Mouse (Mus musculus): ENCODE results near the gene Mitd1.

Mitd1 gene

DNA sequence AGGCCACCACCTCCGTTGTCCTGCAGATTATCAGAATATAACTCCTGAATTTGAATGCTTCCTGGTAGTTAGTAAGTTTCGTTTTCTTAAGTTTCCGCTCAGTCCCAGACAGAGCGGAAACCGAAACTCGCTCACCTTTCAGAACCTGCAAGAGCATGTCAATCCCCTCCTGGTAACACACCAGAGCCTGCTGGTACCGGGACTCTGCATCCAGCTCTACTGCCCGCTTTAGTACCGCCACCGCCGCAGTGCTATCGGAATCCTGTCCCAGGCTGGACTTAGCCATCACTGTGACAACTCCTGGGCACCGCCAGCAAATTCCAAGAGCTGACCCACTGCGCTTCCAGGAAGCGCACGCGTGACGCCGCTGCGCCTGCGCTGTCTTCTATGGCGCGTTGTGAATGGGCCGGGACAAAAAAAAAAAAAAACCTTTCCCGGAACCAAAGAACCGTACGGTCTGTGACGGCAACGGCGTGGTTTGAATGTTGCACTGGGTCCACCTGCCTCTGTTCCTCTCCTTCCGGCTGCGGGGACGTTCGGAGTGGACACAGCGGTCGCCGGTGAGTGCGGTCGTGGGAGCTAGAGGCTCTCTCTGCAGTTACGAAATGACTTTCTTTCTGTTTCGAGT lies at the start of gene Mitd1, which contains the start of gene Mrpl30:
Gene Mitd1, minus strand, starts transcription at position 387 of the 628 bp plus-strand sequence.
Gene Mrpl30, plus strand, starts transcription at position 453 of the 628 bp plus-strand sequence.
- DNase-seq (ENCODE audit: low spot score) = peak; percentile 74

DNA sequence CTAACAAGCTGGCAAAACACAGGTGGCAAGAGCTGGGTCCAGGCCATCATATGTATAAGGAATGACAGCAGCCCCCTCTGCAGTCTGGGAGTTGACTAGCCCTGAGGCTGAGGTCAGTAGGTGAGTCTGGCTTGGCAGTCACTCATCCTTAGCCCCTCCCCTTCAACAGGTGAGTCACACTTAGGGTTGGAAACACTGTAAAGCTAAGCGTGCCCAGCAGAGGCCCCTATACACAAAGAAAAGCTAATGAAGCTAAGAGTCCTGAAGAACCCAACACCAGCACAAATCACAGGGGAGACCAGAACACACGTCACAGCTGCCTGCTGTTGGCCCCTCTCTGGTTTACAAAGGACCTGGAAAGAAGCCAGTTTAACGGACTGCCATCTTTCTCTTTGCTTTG lies 41.6 kb upstream of the Mitd1 start:
- no peak for DNase-seq (ENCODE audit: low spot score)

DNA sequence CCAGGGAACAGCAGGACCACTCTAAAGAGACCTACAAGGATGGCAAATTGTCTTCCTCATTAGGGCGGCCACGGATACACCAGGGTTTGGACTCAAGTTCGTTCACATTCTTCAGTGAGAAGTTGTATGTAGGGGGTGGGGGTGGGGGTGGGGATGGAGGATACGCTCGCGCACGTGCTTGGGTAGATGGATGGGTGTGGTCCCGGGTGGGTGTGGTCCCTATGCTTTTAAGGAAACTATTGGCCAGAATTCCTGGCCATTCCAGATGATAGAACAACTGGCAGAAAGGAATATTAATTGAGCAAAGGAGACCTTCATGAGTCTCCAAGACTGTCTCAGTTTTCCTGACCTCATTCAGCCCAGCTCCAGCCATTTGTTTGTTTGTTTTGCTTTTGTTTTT lies 35.8 kb upstream of the Mitd1 start:
- no peak for DNase-seq (ENCODE audit: low spot score)

DNA sequence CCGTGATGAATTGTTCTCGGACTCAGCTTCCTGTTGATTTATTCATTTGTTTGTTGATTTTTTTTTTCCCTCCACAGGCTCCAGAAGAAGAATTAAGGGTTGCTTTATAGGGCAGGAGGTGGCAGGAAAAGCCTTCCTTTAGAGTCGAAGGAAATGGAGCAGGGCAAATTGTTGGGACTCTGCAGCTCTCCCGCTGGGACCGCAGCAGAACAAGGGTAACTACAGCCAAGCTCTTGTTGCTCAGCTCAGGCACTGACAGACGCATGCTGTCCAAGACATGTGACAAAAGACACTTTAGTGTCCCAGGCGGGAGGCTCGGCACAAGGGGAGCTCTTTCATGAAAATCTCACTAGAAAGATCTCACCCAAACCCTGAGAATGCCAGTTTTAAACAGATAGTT lies 32.3 kb upstream of the Mitd1 start:
- no peak for DNase-seq (ENCODE audit: low spot score)

DNA sequence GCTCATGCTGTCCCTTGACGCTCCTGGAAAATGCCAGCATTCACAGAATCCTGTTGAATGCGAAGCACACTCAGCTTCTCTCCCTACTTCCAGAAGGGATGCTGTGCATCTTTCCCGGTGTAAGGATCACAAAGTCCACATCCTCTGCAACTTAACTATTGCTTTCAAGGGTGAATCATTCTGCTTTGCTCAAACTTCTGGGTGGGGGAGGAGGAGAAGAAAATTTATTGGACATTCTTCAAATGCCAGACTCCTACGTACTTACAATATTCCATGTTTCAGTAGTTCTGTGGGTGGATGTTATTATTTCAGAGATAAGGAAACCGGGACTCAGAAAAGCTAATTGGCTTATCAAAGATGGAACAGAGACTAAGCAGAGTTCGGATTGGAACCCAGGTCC lies 27.9 kb upstream of the Mitd1 start:
- DNase-seq (ENCODE audit: low spot score) = no peak

DNA sequence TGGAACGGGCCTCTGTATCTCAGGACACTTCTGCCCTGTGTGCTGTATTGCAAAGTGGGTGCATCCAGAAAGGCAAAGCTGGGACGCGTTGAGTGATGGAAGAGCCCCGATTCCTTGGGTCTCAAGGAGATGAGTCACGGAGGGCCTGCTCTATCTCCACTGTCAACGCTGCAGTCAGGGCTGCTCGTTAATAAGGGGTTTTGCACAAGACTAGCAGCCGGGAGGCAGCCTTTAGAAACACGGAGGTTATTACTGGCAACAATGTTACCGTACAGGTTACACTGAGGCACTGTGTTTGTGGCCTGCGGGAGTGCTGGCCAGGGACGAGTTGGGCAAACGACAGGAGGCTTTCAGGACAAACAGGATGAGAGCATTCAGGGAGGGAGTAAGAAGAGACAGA lies 27.5 kb upstream of the Mitd1 start:
- no peak for DNase-seq (ENCODE audit: low spot score)

DNA sequence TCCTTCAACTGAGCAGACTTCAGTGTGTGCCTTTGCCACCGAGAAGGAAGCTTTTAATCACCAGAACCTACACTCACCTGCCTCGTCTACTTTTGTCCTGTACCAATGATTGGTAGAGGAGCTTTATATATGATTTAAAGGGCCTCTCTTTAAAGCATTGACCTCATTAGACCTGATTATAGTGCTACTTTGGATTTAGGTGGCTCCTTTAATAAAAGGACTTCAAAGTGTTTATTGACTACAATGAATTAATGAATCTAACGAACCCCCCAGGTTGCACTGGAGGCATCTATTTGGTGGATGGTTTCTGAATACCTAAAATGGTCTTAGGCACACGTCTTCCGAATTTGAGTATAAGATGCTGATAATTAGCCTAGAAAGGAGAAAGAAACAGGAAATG lies 26.2 kb upstream of the Mitd1 start, which contains the start of gene Lyg2:
Gene Lyg2, minus strand, starts transcription at position 101 of the 400 bp plus-strand sequence.
- DNase-seq (ENCODE audit: low spot score) = no peak

- DNase-seq (ENCODE audit: low spot score) = no peak
Measured at GRCm38 (mm10) chr1:37912751-37913150, 22.5 kb upstream of the Mitd1 start.

GRCm38 (mm10) chr1:37903178-37903577 lies 13.0 kb upstream of the Mitd1 start:
- DNase-seq (ENCODE audit: low spot score) = no peak

DNA sequence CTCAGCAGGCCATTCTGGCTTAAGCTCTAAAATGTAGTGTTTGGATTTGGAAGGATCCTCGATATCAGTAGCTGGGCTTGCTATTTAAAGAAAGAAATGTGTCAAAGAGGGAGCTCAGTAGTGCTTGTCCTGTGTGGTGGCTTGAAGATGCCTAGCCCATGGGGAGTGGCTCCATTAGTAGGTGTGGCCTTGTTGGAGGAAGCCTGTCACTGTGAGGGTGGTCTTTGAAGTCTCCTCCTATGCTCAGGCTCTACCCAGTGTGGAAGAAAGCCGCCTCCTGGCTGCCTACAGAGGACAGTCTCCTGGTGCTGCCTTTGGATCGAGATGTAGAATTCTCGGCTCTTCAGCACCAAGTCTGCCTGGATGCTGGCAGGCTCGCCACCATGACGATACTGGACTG lies 10.1 kb upstream of the Mitd1 start:
- DNase-seq (ENCODE audit: low spot score) = no peak

GRCm38 (mm10) chr1:37899816-37900215 lies 9.6 kb upstream of the Mitd1 start:
- DNase-seq (ENCODE audit: low spot score) = no peak

GRCm38 (mm10) chr1:37894606-37895005 lies 4.4 kb upstream of the Mitd1 start:
- DNase-seq (ENCODE audit: low spot score) = no peak

- no peak for DNase-seq (ENCODE audit: low spot score)
Measured at GRCm38 (mm10) chr1:37891400-37891799, 1.2 kb upstream of the Mitd1 start.

- no peak for DNase-seq (ENCODE audit: low spot score)
Measured at GRCm38 (mm10) chr1:37889206-37889605, 1.0 kb downstream of the Mitd1 start.

DNA sequence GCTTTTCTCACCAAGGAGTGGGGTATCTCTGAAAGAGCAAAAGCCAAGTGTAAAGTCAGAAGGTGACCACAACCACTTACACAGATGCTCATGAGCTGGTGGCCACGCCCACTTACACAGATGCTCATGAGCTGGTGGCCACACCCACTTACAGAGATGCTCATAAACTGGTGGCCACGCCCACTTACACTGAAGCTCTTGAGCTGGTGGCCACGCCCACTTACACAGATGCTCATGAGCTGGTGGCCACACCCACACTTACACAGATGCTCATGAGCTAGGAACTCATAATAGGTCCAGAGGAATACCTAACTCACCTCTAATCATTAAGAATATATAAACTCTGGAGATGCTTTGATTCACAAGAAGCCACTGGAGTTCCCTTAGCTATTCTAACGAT lies 5.8 kb downstream of the Mitd1 start:
- DNase-seq (ENCODE audit: low spot score) = no peak

DNA sequence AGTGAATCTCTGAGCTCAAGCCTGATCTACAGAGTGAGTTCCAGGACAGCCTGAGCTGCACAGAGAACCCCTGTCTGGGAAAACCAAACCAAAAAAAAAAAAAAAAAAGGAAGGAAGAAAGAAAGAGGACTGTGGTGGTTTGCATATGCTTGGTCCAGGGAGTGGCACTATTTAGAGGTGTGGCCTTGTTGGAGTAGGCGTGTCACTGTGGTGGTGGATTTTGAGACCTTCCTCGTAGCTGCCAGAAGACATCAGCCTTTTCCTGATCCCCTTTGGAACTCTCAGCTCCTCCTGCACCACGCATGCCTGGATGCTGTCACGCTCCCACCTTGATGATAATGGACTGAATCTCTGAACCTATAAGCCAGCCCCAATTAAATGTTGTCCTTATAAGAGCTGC lies 6.8 kb downstream of the Mitd1 start:
- DNase-seq (ENCODE audit: low spot score) = no peak

DNA sequence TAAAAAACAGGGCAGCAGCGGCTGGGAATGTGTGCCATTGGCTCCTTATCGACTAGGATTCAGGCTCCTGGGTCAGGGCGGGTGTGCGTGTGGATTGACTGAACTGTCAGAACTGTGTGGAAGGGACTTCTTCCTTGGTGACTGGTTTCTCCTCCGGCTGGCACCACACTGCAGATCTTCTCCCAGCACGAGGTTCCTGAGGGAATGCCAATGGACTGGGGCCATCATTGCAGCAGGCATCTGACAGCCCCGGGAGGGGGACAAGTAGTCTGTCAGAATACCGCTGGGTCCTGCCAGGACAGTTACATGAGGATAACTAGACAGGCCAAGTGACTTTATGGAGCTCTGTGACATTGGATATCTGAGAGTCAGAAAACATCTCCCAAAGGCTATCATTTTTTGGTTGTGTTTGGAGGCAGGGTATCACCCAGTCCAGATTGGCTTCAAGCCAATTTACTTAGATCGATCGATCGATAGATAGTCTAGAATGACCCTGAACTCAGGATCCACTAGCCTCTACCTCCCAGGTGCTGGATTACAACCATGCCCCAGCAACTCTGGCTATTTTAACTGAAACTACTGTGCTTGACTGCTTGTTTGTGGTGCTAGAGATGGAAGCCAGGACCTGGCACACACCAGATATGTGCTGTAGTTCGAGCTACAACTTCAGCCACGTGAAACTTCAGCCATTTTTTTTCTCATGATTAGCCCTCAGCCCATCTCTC lies 12.3 kb downstream of the Mitd1 start:
- DNase-seq (ENCODE audit: low spot score) = no peak

GRCm38 (mm10) chr1:37873157-37873556 lies 17.1 kb downstream of the Mitd1 start:
- no peak for DNase-seq (ENCODE audit: low spot score)

DNA sequence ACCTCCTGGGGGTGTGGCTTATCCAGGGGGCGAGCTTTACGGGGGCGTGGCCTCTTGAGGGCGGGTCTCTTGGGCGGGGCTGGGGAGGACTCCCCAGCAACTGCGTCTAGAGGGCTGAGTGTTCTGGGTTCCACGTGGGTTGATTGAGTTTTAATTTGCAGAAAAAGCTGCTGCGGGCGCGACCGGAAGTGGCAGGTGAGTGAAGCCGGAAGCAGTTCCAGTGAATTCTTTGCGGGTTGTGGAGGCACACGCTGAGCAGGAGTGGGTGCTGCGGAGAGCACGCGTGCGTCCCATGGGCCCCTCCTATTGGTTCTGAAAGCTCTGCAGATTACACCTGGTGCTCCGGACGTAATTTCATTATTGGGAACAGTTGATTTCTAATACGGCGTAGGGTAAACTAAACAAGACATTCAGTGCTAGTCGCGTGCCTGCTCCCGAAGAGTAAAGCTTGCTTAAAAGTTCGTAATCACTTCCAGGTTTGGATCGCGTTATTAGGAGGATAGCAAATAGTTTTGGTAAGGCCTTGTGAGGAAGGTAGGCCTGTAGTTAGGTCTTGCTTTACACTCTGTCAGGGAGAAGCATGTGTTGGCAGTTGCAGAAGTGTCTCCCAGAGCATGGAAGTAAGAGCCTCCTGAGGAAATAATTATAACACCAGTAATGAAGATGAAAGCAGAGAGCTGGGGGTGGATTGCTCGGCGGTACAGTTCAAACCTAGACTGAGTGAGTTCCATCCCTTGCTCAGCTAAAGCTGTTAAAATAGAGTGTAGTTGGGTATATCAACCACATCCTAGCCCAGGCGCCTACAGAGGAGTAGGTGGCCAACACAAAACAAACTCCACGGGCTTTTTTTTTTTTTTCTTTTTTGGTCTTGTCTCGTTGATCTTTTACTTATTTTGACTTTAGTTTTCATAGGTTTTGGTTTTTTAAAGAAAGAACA lies 17.8 kb downstream of the Mitd1 start:
- peak; percentile 45 for DNase-seq (ENCODE audit: low spot score)

- DNase-seq (ENCODE audit: low spot score) = no peak
Measured at GRCm38 (mm10) chr1:37871704-37872103, 18.5 kb downstream of the Mitd1 start, which contains the start of gene Lipt1. Lipt1 (plus strand) TSS chr1:37871738.

DNA sequence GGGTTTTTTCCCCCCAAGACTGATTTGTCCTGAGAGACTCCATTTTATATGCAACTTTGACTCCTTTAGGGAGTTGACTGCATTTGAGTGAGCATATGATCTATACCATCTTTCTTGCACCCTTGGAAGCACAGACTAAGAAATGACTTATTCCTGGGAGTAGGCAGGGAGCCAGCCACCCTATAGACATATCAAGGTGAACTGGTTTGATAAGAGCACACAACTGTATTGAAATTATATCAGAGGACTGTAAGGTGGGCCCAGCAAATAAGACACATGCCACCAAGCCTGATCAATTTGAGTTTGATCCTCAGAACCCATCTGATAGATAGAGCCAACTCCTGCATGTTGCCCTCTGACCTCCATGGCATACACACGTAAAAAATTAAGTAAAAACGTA lies 20.8 kb downstream of the Mitd1 start:
- DNase-seq (ENCODE audit: low spot score) = no peak

GRCm38 (mm10) chr1:37868640-37869039 lies 21.6 kb downstream of the Mitd1 start:
- DNase-seq (ENCODE audit: low spot score) = no peak

Measured in layer of hippocampus, adult 9-10 months (tissue).